Mouse (Mus musculus): ENCODE data around the gene Rpl32.

Gene Rpl32

DNA sequence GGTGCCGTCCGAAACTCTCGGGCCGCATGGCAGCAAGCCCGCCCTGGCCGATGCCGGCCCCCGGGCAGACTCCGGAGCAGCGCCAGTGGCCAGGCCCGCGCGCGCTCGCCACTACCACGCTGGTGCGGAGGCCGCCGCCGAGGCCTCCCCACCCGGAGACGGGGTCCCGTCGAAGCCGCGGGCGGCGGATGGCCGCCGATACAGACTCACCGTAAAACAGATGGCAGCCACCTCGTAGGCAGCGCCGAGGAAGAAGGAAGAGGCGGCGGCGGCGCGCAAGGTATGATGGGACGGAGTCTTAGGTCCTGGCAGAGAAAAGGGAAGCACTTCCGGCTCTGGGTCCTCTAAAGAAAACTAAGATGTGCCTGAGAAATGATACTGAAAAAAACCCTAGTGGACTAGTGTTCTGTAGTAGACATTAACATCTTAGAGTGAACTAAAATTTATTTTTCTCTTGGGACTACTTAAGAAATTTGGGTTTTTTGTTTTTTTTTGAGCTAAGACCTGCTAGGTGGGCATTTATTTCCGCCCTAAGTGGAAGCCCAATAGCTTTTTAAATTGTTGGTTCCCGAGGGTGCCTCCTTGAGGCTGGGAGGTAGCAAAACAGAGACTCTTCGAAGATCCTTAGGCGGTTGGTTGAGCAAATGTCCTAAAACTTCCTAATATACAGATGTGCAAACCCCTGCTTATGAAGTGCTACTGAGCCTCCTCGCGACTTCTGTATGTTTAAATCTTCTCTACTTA, at the start of gene Rpl32:
Gene Rpl32 (minus strand): TSS at position 260 of the 744 bp plus-strand sequence.
- peak; percentile 88 for DNase-seq (ENCODE audit: low read depth, low spot score)

DNA sequence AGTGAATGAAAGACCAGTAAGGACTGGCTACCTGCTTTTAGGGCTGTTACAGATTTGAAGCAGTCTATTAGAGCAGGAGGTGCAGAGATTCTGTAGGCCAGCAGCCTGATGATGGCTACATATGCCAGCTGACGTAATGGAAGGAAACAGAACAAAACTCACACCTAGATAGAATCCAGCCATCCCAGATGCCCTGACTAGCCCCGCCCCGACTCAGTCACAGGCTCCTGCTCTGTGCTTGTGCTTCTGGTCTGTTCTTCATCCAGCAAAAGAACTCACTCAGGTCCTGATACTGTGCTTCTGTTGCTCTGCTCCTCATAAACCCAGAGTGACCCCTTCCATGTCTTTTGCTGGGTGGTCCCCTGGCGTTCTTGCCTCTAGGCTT, 47.8 kb upstream of the Rpl32 start:
- no peak for DNase-seq (ENCODE audit: low read depth, low spot score)

GRCm38 (mm10) chr6:115855733-115856360, 47.3 kb upstream of the Rpl32 start:
- no peak for DNase-seq (ENCODE audit: low read depth, low spot score)

DNA sequence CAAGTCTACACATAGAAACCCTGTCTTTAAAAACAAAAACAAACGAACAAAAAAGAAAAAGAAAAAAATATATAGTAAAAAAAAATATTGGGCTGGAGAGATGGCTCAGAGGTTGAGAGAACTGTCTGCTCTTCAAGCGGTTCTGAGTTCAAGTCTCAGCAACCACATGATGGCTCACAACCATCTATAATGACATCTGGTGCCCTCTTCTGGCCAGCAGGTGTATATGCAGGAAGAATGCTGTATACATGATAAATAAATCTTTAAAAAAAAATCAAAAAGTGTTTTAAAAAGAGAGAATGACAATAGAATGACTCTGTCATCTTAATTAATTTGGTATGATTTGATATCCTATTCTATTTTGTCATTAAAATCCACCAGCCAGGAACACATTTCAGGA, 45.9 kb upstream of the Rpl32 start:
- no peak for DNase-seq (ENCODE audit: low read depth, low spot score)

DNA sequence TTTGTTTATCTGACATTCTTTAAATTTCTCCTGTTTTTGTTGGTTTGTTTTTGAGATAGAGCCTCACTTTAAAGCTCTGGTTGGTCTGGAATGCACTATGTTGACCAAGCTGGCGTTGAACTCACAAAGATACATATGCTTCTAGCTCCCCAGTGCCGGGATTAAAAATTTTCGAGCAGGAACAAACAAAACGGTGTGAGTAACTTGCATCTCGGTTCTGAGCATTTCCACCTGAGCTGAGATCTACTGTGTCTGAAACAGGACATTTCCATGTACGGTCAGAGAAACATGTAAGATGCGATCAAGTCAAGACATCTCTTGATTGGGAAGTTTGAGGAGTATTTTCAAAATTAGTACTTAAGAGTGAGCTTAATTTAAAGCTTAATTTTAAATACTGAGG, 45.4 kb upstream of the Rpl32 start:
- DNase-seq (ENCODE audit: low read depth, low spot score), result no peak

DNA sequence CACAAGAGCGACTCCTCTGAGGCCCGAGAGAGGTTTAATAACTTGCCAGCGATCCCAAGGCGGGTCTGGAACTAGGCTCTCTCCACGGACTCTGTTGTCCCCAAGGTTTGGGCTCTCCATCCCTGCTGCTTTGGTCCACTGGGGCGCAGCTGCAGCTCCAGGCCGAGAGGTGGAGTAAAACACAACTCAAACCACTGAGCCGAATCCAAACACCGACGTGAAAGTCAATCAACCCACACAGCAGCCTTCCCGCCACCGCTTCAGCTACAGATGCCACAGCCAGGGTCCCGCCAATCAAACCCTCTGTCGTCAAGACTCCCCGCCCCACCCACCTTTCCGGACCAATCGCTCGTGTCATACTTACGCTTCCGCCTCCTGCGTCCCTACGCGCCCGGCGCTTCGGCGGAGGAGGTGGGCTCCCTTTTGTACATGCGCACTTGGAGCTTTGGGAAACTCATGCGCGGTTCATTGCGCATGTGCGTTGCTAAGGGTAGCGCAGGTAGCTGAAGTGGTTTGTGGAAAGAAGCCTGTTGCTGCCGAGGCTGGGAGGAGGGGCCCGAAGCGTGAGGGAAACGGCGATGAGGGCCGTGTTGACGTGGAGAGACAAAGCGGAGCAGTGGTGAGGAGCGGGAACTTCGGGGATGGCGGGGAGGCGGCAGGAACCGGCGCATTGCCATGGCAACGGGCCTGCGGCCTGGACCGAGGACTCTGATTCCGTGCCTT, 44.7 kb upstream of the Rpl32 start, which contains the start of the genes Mbd4 and Ift122:
Gene Mbd4 (minus strand): TSS at position 281 of the 723 bp plus-strand sequence.
Gene Ift122 (plus strand): TSS at position 380 of the 723 bp plus-strand sequence.
- DNase-seq (ENCODE audit: low read depth, low spot score), result peak; percentile 99

DNA sequence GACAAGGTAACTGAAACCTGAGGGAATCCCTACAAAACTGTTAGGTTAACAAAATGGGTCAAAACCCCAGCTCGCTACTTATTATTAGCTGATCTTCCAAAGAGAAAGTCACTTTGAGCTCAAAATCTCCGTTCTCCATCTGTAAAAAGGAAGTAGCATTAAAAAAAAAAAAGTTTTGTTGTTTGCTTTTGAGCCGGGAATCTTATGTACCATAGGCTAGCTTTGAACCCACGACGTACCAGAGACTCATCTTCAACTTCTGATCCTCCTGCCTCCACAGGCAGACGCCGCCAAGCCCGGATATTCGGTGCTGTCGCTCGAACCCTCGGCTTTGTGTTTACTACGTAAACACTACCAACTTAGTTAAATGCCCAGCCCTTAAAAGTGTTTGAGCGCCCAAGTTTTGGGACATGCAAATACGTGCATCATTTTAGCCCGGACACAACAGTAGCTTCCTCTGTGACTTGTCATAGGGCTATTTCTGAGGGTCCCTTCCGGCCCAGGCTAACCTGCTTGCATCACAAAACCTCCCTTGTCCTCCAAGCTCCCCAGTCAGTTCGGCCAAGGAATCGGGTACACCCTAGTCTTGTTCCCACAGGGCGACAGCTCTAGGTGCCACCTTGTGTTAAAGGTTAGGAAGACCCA, 44.0 kb upstream of the Rpl32 start:
- DNase-seq (ENCODE audit: low read depth, low spot score), result no peak

DNA sequence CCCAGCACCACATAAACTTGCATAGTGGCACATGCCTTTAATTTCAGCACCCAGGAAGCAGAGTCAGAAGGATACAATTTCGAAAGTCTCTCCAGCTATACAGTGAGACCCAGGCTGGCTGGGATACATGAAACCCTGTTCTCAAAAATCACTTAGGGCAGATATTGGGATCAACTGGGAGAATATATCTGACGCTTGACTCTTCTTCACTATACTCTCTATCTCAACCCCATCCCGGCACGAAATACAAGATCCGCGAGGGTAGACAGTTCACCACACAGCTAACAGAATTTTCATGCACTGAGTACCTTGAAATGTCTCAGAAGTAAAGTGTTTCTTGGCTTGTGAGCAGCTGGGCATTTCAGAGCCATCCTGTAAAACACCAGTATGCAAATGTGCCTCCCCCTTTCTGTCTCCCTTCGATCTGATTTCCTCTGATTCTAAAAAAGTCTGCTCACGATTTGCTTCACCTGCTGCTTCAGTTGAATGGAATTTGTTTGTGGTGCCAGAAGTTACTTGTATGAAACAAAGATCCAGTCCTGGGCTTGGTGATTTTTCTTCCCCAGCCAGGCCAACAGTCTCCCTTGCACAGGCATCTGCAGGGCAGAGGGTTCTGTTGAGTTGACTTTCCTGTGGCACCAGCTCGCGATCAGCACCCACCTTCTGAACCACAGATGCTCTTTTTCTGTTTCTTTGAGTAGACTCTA, 40.2 kb upstream of the Rpl32 start:
- no peak for DNase-seq (ENCODE audit: low read depth, low spot score)

DNA sequence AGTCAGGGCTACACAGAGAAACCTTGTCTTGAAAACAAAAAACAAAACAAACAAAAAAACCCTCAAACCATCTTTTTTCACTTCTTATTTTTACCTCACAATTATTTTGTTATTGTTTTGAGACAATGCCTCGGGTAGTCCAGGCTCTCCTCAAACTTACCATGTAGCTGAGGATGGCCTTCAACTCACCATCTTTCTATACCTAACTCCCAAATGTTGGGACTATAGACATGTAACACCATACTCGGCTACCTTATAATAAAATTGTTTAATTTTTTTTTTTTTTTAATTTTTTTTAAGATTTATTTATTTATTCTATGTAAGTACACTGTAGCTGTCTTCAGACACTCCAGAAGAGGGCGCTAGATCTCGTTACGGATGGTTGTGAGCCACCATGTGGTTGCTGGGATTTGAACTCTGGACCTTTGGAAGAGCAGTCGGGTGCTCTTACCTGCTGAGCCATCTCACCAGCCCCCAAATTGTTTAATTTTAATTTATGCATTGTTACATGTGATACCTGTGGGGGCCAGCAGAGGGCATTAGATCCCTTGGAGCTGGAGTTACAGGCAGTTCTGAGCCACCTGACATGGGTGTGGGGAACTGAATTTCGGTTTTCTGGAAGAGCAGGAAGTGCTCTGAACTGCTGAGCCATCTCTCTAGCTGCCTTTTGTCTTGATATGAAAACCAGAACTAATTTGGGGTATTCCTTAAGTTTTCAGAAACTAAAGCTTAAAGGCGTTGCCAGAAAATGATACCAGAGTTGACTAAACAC, 38.3 kb upstream of the Rpl32 start:
- DNase-seq (ENCODE audit: low read depth, low spot score), result peak; percentile 33

DNA sequence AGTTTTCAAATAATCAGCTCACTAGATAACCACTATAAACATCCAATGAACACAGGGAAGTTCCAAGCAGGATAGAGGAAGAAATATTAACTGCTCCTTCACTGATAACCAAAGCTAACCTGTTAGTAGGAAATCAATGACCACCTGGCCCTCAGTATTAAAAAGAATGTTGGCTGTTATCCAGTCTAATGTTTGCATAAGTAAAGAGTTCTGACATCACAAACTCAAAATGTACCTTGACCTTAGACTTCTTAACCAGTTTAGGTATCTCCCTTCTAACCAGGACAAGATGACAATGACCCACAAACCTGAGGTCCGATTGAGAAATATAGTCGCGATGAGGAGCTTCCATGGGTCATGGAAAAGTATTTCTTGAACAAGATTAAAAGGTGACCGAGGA, 36.5 kb upstream of the Rpl32 start:
- no peak for DNase-seq (ENCODE audit: low read depth, low spot score)

- DNase-seq (ENCODE audit: low read depth, low spot score), result no peak
Measured at GRCm38 (mm10) chr6:115838745-115839144, 30.2 kb upstream of the Rpl32 start.

- peak; percentile 64 for DNase-seq (ENCODE audit: low read depth, low spot score)
Measured at GRCm38 (mm10) chr6:115838161-115838597, 29.6 kb upstream of the Rpl32 start, which contains the start of gene Efcab12. TSS of gene Efcab12 (minus strand) at chr6:115838412.

DNA sequence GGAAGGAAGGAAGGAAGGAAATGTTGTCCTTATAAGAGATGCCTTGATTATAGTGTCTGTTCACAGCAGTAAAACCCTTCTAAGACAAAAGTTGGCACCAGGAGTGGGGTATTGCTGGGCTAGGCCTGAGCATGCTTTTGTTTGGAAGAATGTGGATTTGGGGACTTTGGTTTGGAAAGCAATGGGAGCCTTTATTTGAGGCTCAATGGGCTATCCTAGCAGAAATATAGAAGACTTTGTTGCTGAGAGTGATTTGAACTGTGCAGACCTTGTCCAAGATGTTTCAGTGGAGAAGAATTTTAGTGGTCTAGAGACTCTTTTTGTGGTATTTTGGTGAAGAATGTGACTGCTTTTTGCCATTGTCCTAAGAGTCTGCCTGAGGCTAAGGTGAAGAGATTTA, 25.3 kb upstream of the Rpl32 start:
- DNase-seq (ENCODE audit: low read depth, low spot score), result no peak

DNA sequence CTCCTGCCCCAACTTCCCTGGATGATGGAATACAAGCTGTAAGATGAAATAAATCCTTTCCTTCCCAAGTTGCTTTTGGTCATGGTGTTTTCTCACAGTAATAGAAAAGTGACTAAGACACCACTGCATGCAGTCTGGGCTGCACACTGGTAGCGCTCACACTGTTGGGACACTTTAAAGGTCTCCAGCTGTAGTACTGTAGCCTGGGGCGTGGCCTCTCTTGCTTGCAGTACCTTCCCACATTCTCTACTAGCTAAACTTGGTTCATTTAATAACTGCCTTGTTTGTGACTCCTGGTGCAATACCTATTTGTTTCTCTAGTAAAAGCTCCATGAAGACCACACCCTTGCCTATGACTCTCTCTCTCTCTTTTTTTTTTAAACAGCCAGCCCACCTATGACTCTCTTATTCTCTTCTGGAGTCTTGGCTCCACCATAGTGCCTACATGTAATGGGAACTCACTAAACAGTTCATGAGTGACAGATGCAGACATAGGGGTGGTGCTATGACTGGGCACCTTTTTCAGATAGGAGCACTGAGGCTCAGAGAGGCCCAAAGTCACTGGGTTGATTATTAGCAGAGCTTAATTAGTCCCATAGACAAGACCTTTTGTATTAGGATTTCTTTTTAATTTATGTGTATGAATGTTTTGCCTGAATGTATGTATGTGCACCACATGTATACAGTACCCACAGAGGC, 23.8 kb upstream of the Rpl32 start:
- DNase-seq (ENCODE audit: low read depth, low spot score), result no peak

- DNase-seq (ENCODE audit: low read depth, low spot score), result no peak
Measured at GRCm38 (mm10) chr6:115830779-115831601, 22.4 kb upstream of the Rpl32 start.

DNA sequence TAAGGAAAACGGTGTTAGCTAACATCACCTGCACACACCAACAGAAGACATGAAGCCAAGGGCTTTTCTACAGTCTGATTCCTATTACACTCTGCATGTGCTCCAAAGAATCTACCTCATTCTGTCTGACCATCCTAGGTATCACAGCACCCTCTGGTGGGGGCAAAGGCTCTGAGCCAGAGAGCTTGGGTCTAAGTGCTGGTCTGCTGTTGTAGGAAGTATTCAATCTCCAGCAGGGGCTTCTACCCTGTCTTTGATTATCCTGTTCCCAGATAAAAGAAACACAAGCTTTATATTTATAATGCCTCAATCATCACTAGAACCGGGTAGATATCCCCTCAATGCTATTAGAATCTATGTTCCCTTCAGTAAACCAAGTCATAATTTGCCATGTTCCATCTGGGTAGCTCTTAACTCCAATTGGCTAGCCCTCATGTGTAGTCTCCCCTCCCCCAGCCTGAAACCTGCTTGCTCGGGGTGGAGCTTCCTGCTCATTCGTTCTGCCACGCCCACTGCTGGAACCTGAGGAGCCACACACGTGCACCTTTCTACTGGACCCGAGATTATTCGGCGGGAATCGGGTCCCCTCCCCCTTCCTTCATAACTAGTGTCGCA, 15.4 kb upstream of the Rpl32 start:
- peak; percentile 38 for DNase-seq (ENCODE audit: low read depth, low spot score)

- DNase-seq (ENCODE audit: low read depth, low spot score), result no peak
Measured at GRCm38 (mm10) chr6:115821216-115821993, 12.9 kb upstream of the Rpl32 start.

GRCm38 (mm10) chr6:115818129-115818528, 9.6 kb upstream of the Rpl32 start:
- no peak for DNase-seq (ENCODE audit: low read depth, low spot score)
